Mouse (Mus musculus) MEL (cell line): ENCODE measurements around the gene Ppp3r1. TPM values are rescaled to one million over a fixed set of nuclear protein-coding genes. Genes with fewer than 3 reads are reported as not detected.
A peak's percentile ranks its signal among the peaks of the same experiment; 100 is the strongest.

Source experiments
- DNase-seq: peaks from one replicate; pipeline ENCODE4 v3.0.0; 2011; ENCODE audit warnings: low read depth, low spot score
- H3K27ac ChIP-seq: 2 replicates; pipeline ENCODE4 v1.5.1; 2012; ENCODE audit warnings: low read depth, mild to moderate bottlenecking, control low read depth, low read length, moderate library complexity; ENCODE audit not compliant: control insufficient read depth
- H3K27me3 ChIP-seq, 2 experiments: fragments of 150-350 bp in 1 of 2; sonication (generic) in 1 of 2; 2 replicates each; pipeline ENCODE4 v1.6.1; 2012; ENCODE audit warnings: low read length in 2 of 2, mild to moderate bottlenecking in 2 of 2, improper control_type of control experiment in 1 of 2, moderate library complexity in 1 of 2; ENCODE audit not compliant: insufficient read depth in 2 of 2, control insufficient read depth in 1 of 2
- H3K36me3 ChIP-seq, 2 experiments: 2 replicates each; pipeline ENCODE4 v1.6.1; 2012 to 2014; ENCODE audit warnings: low read length in 2 of 2, improper control_type of control experiment in 1 of 2, inconsistent platforms in 1 of 2, mild to moderate bottlenecking in 1 of 2; ENCODE audit not compliant: insufficient read depth in 2 of 2, control insufficient read depth in 1 of 2
- H3K4me1 ChIP-seq, 2 experiments: fragments of 150-350 bp in 1 of 2; sonication (generic) in 1 of 2; 2 replicates each; pipeline ENCODE4 v1.6.1; 2012; ENCODE audit warnings: low read length in 2 of 2, improper control_type of control experiment in 1 of 2, mild to moderate bottlenecking in 1 of 2; ENCODE audit not compliant: insufficient read depth in 2 of 2, control insufficient read depth in 1 of 2
- H3K4me3 ChIP-seq, 2 experiments: fragments of 150-350 bp in 1 of 2; sonication (generic) in 1 of 2; 2 replicates each; pipeline ENCODE4 v1.5.1; 2012; ENCODE audit warnings: low read depth in 2 of 2, low read length in 2 of 2, mild to moderate bottlenecking in 2 of 2, moderate library complexity in 2 of 2, control low read depth in 1 of 2, improper control_type of control experiment in 1 of 2; ENCODE audit not compliant: control insufficient read depth in 1 of 2, insufficient read depth in 1 of 2
- H3K79me2 ChIP-seq: 2 replicates; pipeline ENCODE4 v1.6.1; 2012; ENCODE audit warnings: mild to moderate bottlenecking, low read length, moderate library complexity; ENCODE audit not compliant: control insufficient read depth, poor library complexity, insufficient read depth
- H3K9ac ChIP-seq: 2 replicates; pipeline ENCODE4 v1.6.1; 2012; ENCODE audit warnings: low read depth, mild to moderate bottlenecking, control low read depth, low read length, moderate library complexity; ENCODE audit not compliant: control insufficient read depth, poor library complexity, severe bottlenecking
- H3K9me3 ChIP-seq: fragments of 150-350 bp; sonication (generic); replicated peaks from 2 replicates; pipeline ENCODE4 v1.6.1; 2012; ENCODE audit warnings: mild to moderate bottlenecking, low read length, improper control_type of control experiment, moderate library complexity; ENCODE audit not compliant: insufficient read depth
- BHLHE40 ChIP-seq: IDR thresholded peaks from 2 replicates; pipeline ENCODE4 v1.6.1; 2012; ENCODE audit warnings: low read depth, mild to moderate bottlenecking, inconsistent platforms, low read length, improper control_type of control experiment, borderline replicate concordance
- CHD2 ChIP-seq: IDR thresholded peaks from 2 replicates; pipeline ENCODE4 v1.6.1; 2011; ENCODE audit warnings: low read length, improper control_type of control experiment
- ELF1 ChIP-seq: IDR thresholded peaks from 2 replicates; pipeline ENCODE4 v1.6.1; 2014; ENCODE audit warnings: low read depth, mild to moderate bottlenecking, inconsistent platforms, low read length, improper control_type of control experiment, moderate library complexity
- EP300 ChIP-seq, 2 experiments: IDR thresholded peaks; 2 replicates each; pipeline ENCODE4 v1.6.1; 2011; ENCODE audit warnings: improper control_type of control experiment in 2 of 2, low read length in 2 of 2, low read depth in 1 of 2, mild to moderate bottlenecking in 1 of 2
- GABPA ChIP-seq: IDR thresholded peaks from 2 replicates; pipeline ENCODE4 v1.6.1; 2012; ENCODE audit warnings: low read depth, mild to moderate bottlenecking, inconsistent platforms, low read length, improper control_type of control experiment, moderate library complexity
- HCFC1 ChIP-seq: IDR thresholded peaks from 2 replicates; pipeline ENCODE4 v1.6.1; 2012; ENCODE audit warnings: low read depth, mild to moderate bottlenecking, inconsistent platforms, low read length, improper control_type of control experiment, moderate library complexity
- JUND ChIP-seq: IDR thresholded peaks from 2 replicates; pipeline ENCODE4 v1.6.1; 2011; ENCODE audit warnings: low read depth, mild to moderate bottlenecking, improper control_type of control experiment, low read length
- MEF2A ChIP-seq: IDR thresholded peaks from 2 replicates; pipeline ENCODE4 v1.6.1; 2014; ENCODE audit warnings: low read depth, mild to moderate bottlenecking, inconsistent platforms, low read length, improper control_type of control experiment; ENCODE audit not compliant: poor library complexity, insufficient replicate concordance, severe bottlenecking; ENCODE audit errors: extremely low read depth
- MYC ChIP-seq: IDR thresholded peaks from 2 replicates; pipeline ENCODE4 v1.6.1; 2011; ENCODE audit warnings: low read depth, mild to moderate bottlenecking, low read length, improper control_type of control experiment, moderate library complexity
- NELFE ChIP-seq: IDR thresholded peaks from 2 replicates; pipeline ENCODE4 v1.6.1; 2011; ENCODE audit warnings: low read depth, low read length, improper control_type of control experiment
- NRF1 ChIP-seq: IDR thresholded peaks from 2 replicates; pipeline ENCODE4 v1.6.1; 2014; ENCODE audit warnings: low read depth, mild to moderate bottlenecking, inconsistent platforms, low read length, improper control_type of control experiment, moderate library complexity; ENCODE audit not compliant: poor library complexity, insufficient read depth, severe bottlenecking
- POLR2AphosphoS2 ChIP-seq: IDR thresholded peaks from 2 replicates; pipeline ENCODE4 v1.6.1; 2011; ENCODE audit warnings: low read length, improper control_type of control experiment
- RAD21 ChIP-seq: IDR thresholded peaks from 2 replicates; pipeline ENCODE4 v1.6.1; 2011; ENCODE audit warnings: mild to moderate bottlenecking, low read depth, low read length, improper control_type of control experiment
- RCOR1 ChIP-seq: IDR thresholded peaks from 2 replicates; pipeline ENCODE4 v1.6.1; 2012; ENCODE audit warnings: low read depth, mild to moderate bottlenecking, inconsistent platforms, low read length, improper control_type of control experiment
- SIN3A ChIP-seq: IDR thresholded peaks from 2 replicates; pipeline ENCODE4 v1.6.1; 2012; ENCODE audit warnings: low read length, improper control_type of control experiment, inconsistent platforms
- SMC3 ChIP-seq: IDR thresholded peaks from 2 replicates; pipeline ENCODE4 v1.6.1; 2011; ENCODE audit warnings: low read depth, low read length, improper control_type of control experiment
- TAL1 ChIP-seq: IDR thresholded peaks from 2 replicates; pipeline ENCODE4 v1.6.1; 2012; ENCODE audit warnings: mild to moderate bottlenecking, inconsistent platforms, low read length, moderate library complexity, mixed read lengths
- TCF12 ChIP-seq: IDR thresholded peaks from 2 replicates; pipeline ENCODE4 v1.6.1; 2014; ENCODE audit warnings: low read depth, mild to moderate bottlenecking, inconsistent platforms, low read length, improper control_type of control experiment, moderate library complexity
- UBTF ChIP-seq: IDR thresholded peaks from 2 replicates; pipeline ENCODE4 v1.6.1; 2012; ENCODE audit warnings: low read depth, mild to moderate bottlenecking, inconsistent platforms, low read length, improper control_type of control experiment, moderate library complexity, borderline replicate concordance; ENCODE audit not compliant: insufficient read depth
- USF1 ChIP-seq: IDR thresholded peaks from 2 replicates; pipeline ENCODE4 v1.6.1; 2014; ENCODE audit warnings: low read depth, mild to moderate bottlenecking, inconsistent platforms, low read length, improper control_type of control experiment, moderate library complexity
- USF2 ChIP-seq, 2 experiments: IDR thresholded peaks; 2 replicates each; pipeline ENCODE4 v1.6.1; 2011 to 2012; ENCODE audit warnings: improper control_type of control experiment in 2 of 2, low read length in 2 of 2, borderline replicate concordance in 1 of 2, inconsistent platforms in 1 of 2, low read depth in 1 of 2, mild to moderate bottlenecking in 1 of 2; ENCODE audit not compliant: insufficient read depth in 1 of 2
- ZC3H11A ChIP-seq: IDR thresholded peaks from 2 replicates; pipeline ENCODE4 v1.6.1; 2012; ENCODE audit warnings: low read depth, mild to moderate bottlenecking, inconsistent platforms, low read length, improper control_type of control experiment
- ZMIZ1 ChIP-seq: IDR thresholded peaks from 2 replicates; pipeline ENCODE4 v1.6.1; 2012; ENCODE audit warnings: low read depth, mild to moderate bottlenecking, inconsistent platforms, low read length, improper control_type of control experiment, moderate library complexity
- polyA plus RNA-seq, 2 experiments: library from polyadenylated mRNA; stranded (reverse) in 1 of 2; unstranded in 1 of 2; fragments of >175 nt in 1 of 2; fragments of >200 nt in 1 of 2; gene quantifications; 2 replicates each; pipeline versions ENCODE4 v1.2.1 to v1.2.4; 2012; ENCODE audit warnings: low replicate concordance in 2 of 2, low read depth in 1 of 2; ENCODE audit not compliant: insufficient read length in 2 of 2, insufficient read depth in 1 of 2, missing spikeins in 1 of 2
- total RNA-seq: library from RNA; depleted of rRNA; stranded (reverse); fragments of 300-350 nt; gene quantifications from 2 replicates; pipeline ENCODE4 v1.2.3, GENCODE M21; 2012

Gene Ppp3r1
- total and polyA plus RNA-seq, 3 experiments: 48.8 to 67.9 (median 63.8) TPM

GRCm38 (mm10) chr11:17138306-17139033 lies 20.6 kb upstream of the Ppp3r1 start:
- no peak overlapping the region for H3K27ac ChIP-seq
- no peaks in the 10 kb centered on the region for H3K79me2 ChIP-seq
- TF ChIP-seq GABPA: no peak
- TF ChIP-seq NELFE: no peak
- no peak for TF ChIP-seq BHLHE40
- no peak for TF ChIP-seq TCF12
- TF ChIP-seq, all 39 proteins: peak for 0
- H3K9ac ChIP-seq: no peak overlapping the region
- no peak for DNase-seq
- no peaks in the 10 kb centered on the region for H3K36me3 ChIP-seq
- no peaks in the 10 kb centered on the region for H3K9me3 ChIP-seq
- H3K4me3 ChIP-seq: no peak overlapping the region
- H3K4me1 ChIP-seq: no peaks in the 10 kb centered on the region
- peaks cover 12 to 24% of the 10 kb centered on the region in 2 experiments for H3K27me3 ChIP-seq

GRCm38 (mm10) chr11:17159738-17160241 lies 727 bp downstream of the Ppp3r1 start:
- Histone ChIP-seq H3K27me3 (no peaks in the 10 kb centered on the region), H3K9me3 (no peaks in the 10 kb centered on the region), H3K4me1 (peaks cover 10 to 29% of the 10 kb centered on the region in 2 experiments), H3K9ac (peak overlapping the region; percentile 96), H3K79me2 (peaks cover 54% of the 10 kb centered on the region), H3K27ac (peak overlapping the region; percentile 94), H3K36me3 (peaks cover 0 to 36% of the 10 kb centered on the region in 2 experiments; a peak in 3 of 4 replicates), H3K4me3 (peak overlapping the region; percentile 81 to 96)
- DNase-seq: peak; percentile 76
- TF ChIP-seq USF1 (no peak), TAL1 (no peak), UBTF (0 out of 2 replicates have a peak, but pooled peaks have one; percentile 22), HCFC1 (no peak), JUND (no peak), ZMIZ1 (no peak), SIN3A (no peak)

- H3K36me3 ChIP-seq: peaks cover 0 to 38% of the 10 kb centered on the region in 2 experiments; a peak in 3 of 4 replicates
- peaks cover 10 to 29% of the 10 kb centered on the region in 2 experiments for H3K4me1 ChIP-seq
- H3K27ac ChIP-seq: peak overlapping the region; percentile 94
- peak overlapping the region; percentile 81 to 96 for H3K4me3 ChIP-seq
- no peaks in the 10 kb centered on the region for H3K27me3 ChIP-seq
- peak; percentile 90 for DNase-seq
- H3K79me2 ChIP-seq: peaks cover 58% of the 10 kb centered on the region
- H3K9me3 ChIP-seq: no peaks in the 10 kb centered on the region
- peak overlapping the region; percentile 96 for H3K9ac ChIP-seq
- TF ChIP-seq HCFC1: peak; percentile 44; the same call in 1 of the 2 replicates
- TF ChIP-seq ZC3H11A: no peak
- peak; percentile 37; the same call in 1 of the 2 replicates for TF ChIP-seq MYC
- no peak for TF ChIP-seq USF2 (IDR thresholded peaks at IDR 0.05; ENCODE audit: borderline replicate concordance in 1 of 2, insufficient read depth in 1 of 2, low read depth in 1 of 2, low read length in 2 of 2)
- TF ChIP-seq MEF2A: no peak; the same call in 1 of the 2 replicates
- peak; percentile 28 for TF ChIP-seq RAD21
- no peak for TF ChIP-seq POLR2AphosphoS2
- no peak for TF ChIP-seq NRF1
- peak; percentile 30; the same call in 1 of the 2 replicates for TF ChIP-seq SMC3
- TF ChIP-seq EP300 (IDR thresholded peaks at IDR 0.05; ENCODE audit: low read depth in 1 of 2, low read length in 2 of 2): no peak
- no peak for TF ChIP-seq ELF1
- no peak for TF ChIP-seq RCOR1
- TF ChIP-seq ZMIZ1: no peak
- TF ChIP-seq TAL1: no peak
- TF ChIP-seq CHD2: no peak
Observed at GRCm38 (mm10) chr11:17160242-17160641, 1.2 kb downstream of the Ppp3r1 start.
